Mouse (Mus musculus) CH12.LX (cell line): Measurements from ENCODE around the gene Glt1d1. TPM values are rescaled to one million over a fixed set of nuclear protein-coding genes. Genes with fewer than 3 reads are reported as not detected.
A peak's percentile ranks its signal among the peaks of the same experiment; 100 is the strongest.

Experiments used
- DNase-seq: peaks from one replicate; pipeline ENCODE4 v3.0.0-alpha.2; 2013; ENCODE audit errors: extremely low read depth
- H3K27ac ChIP-seq: 2 replicates; pipeline ENCODE4 v1.5.1; 2012; ENCODE audit warnings: low read depth, mild to moderate bottlenecking, control low read depth, moderate library complexity; ENCODE audit not compliant: insufficient read depth
- H3K27me3 ChIP-seq: replicated peaks from 2 replicates; pipeline ENCODE3; 2012; ENCODE audit warnings: inconsistent platforms
- H3K36me3 ChIP-seq, 2 experiments: replicated peaks in 1 of 2; 2 replicates each; pipeline versions ENCODE3 to v1.6.1; 2012; ENCODE audit warnings: inconsistent platforms in 1 of 2, low read length in 1 of 2, mild to moderate bottlenecking in 1 of 2, mixed read lengths in 1 of 2, moderate library complexity in 1 of 2; ENCODE audit not compliant: control insufficient read depth in 1 of 2, insufficient read depth in 1 of 2
- H3K4me1 ChIP-seq, 2 experiments: 2 replicates each; pipeline ENCODE4 v1.6.1; 2012; ENCODE audit warnings: inconsistent platforms in 1 of 2, moderate library complexity in 1 of 2; ENCODE audit not compliant: insufficient read depth in 2 of 2, control insufficient read depth in 1 of 2
- H3K4me2 ChIP-seq: 2 replicates; pipeline ENCODE4 v1.6.1; 2012; ENCODE audit warnings: low read depth, mild to moderate bottlenecking, control low read depth; ENCODE audit not compliant: poor library complexity, insufficient read depth, severe bottlenecking
- H3K4me3 ChIP-seq, 3 experiments: fragments of 150-350 bp in 1 of 3; sonication (generic) in 1 of 3; replicated peaks in 1 of 3; 2 replicates each; pipeline versions ENCODE3 to v1.5.1; 2011 to 2012; ENCODE audit warnings: low read depth in 2 of 3, low read length in 2 of 3, mild to moderate bottlenecking in 2 of 3, moderate library complexity in 2 of 3, control low read depth in 1 of 3, improper control_type of control experiment in 1 of 3, inconsistent platforms in 1 of 3, mixed read lengths in 1 of 3; ENCODE audit not compliant: poor library complexity in 1 of 3
- H3K79me2 ChIP-seq: replicated peaks from 2 replicates; pipeline ENCODE4 v1.6.1; 2012; ENCODE audit warnings: mild to moderate bottlenecking, moderate library complexity; ENCODE audit not compliant: control insufficient read depth, poor library complexity, insufficient read depth, severe bottlenecking; ENCODE audit errors: extremely low read depth
- H3K9ac ChIP-seq: 2 replicates; pipeline ENCODE4 v1.6.1; 2012; ENCODE audit warnings: low read depth, mild to moderate bottlenecking, control low read depth, moderate library complexity; ENCODE audit not compliant: insufficient read depth
- H3K9me3 ChIP-seq: replicated peaks from 2 replicates; pipeline ENCODE3; 2012; ENCODE audit warnings: low read length, inconsistent platforms, mixed read lengths
- CHD2 ChIP-seq: IDR thresholded peaks from 2 replicates; pipeline ENCODE4 v1.6.1; 2011; ENCODE audit warnings: low read length, improper control_type of control experiment
- ELF1 ChIP-seq: IDR thresholded peaks from 2 replicates; pipeline ENCODE4 v1.6.1; 2014; ENCODE audit warnings: low read depth, mild to moderate bottlenecking, inconsistent platforms, low read length, improper control_type of control experiment
- EP300 ChIP-seq: IDR thresholded peaks from 2 replicates; pipeline ENCODE4 v1.6.1; 2011; ENCODE audit warnings: low read length, improper control_type of control experiment
- ETS1 ChIP-seq: conservative IDR thresholded peaks from 2 replicates; pipeline ENCODE4 v1.6.1; 2012; ENCODE audit warnings: low read depth, mild to moderate bottlenecking, inconsistent platforms, low read length, improper control_type of control experiment, moderate library complexity
- GABPA ChIP-seq: IDR thresholded peaks from 2 replicates; pipeline ENCODE4 v1.6.1; 2012; ENCODE audit warnings: low read depth, low read length, improper control_type of control experiment, inconsistent platforms; ENCODE audit not compliant: insufficient replicate concordance
- KAT2A ChIP-seq: IDR thresholded peaks from 2 replicates; pipeline ENCODE4 v1.6.1; 2012; ENCODE audit warnings: low read length, improper control_type of control experiment, inconsistent platforms; ENCODE audit not compliant: insufficient replicate concordance
- MAFK ChIP-seq: IDR thresholded peaks from 2 replicates; pipeline ENCODE4 v1.6.1; 2011; ENCODE audit warnings: low read length, improper control_type of control experiment; ENCODE audit not compliant: insufficient replicate concordance
- MXI1 ChIP-seq: IDR thresholded peaks from 2 replicates; pipeline ENCODE4 v1.6.1; 2011; ENCODE audit warnings: mild to moderate bottlenecking, low read depth, low read length, improper control_type of control experiment
- NELFE ChIP-seq: IDR thresholded peaks from 2 replicates; pipeline ENCODE4 v1.6.1; 2011; ENCODE audit warnings: low read depth, low read length, improper control_type of control experiment
- NRF1 ChIP-seq: IDR thresholded peaks from 2 replicates; pipeline ENCODE4 v1.6.1; 2014; ENCODE audit warnings: low read depth, mild to moderate bottlenecking, inconsistent platforms, low read length, improper control_type of control experiment, moderate library complexity
- POLR2A ChIP-seq: IDR thresholded peaks from 2 replicates; pipeline ENCODE4 v1.6.1; 2011; ENCODE audit warnings: low read depth, mild to moderate bottlenecking, improper control_type of control experiment, low read length
- RCOR1 ChIP-seq: conservative IDR thresholded peaks from 2 replicates; pipeline ENCODE4 v1.6.1; 2012; ENCODE audit warnings: low read depth, mild to moderate bottlenecking, inconsistent platforms, low read length, improper control_type of control experiment
- USF1 ChIP-seq: IDR thresholded peaks from 2 replicates; pipeline ENCODE4 v1.6.1; 2014; ENCODE audit warnings: low read depth, mild to moderate bottlenecking, inconsistent platforms, low read length, improper control_type of control experiment
- USF2 ChIP-seq: conservative IDR thresholded peaks from 2 replicates; pipeline ENCODE4 v1.6.1; 2011; ENCODE audit warnings: low read depth, low read length, improper control_type of control experiment
- ZC3H11A ChIP-seq: IDR thresholded peaks from 2 replicates; pipeline ENCODE4 v1.6.1; 2012; ENCODE audit warnings: low read depth, mild to moderate bottlenecking, inconsistent platforms, low read length, improper control_type of control experiment
- ZKSCAN1 ChIP-seq: IDR thresholded peaks from 2 replicates; pipeline ENCODE4 v1.6.1; 2012; ENCODE audit warnings: low read depth, inconsistent platforms, low read length, improper control_type of control experiment, borderline replicate concordance
- ZMIZ1 ChIP-seq: IDR thresholded peaks from 2 replicates; pipeline ENCODE4 v1.6.1; 2012; ENCODE audit warnings: low read depth, mild to moderate bottlenecking, inconsistent platforms, low read length, improper control_type of control experiment
- dilution Hi-C: fragments of 300-500 bp; cut with MboI; formaldehyde crosslinking; loops from 2 replicates; pipeline ENCODE4 v1.14.3; 2020; ENCODE audit warnings: low sequenced_read_pairs; ENCODE audit not compliant: extremely low pct_unique_long_range_greater_than_20kb, extremely low pct_ligation_motif_present
- in situ Hi-C: fragments of 300-500 bp; cut with MboI; formaldehyde crosslinking; loops from 3 replicates; pipeline ENCODE4 v1.14.3; 2019; ENCODE audit warnings: low sequenced_read_pairs, low pct_ligation_motif_present, low pct_unique_long_range_greater_than_20kb, mixed read lengths
- polyA plus RNA-seq: library from polyadenylated mRNA; unstranded; fragments of >175 nt; gene quantifications from 2 replicates; pipeline ENCODE4 v1.2.1, GENCODE M21; 2012; ENCODE audit warnings: low read depth; ENCODE audit not compliant: insufficient read length
- total RNA-seq, 2 experiments: library from RNA; depleted of rRNA; stranded (reverse); fragments of 300-350 nt in 1 of 2; fragments of >200 nt in 1 of 2; gene quantifications; 2 replicates each; pipeline ENCODE4 v1.2.3; 2012 to 2014

Glt1d1 gene
- total and polyA plus RNA-seq, 3 experiments, result 0.21 to 0.25 TPM; not detected in 1

DNA sequence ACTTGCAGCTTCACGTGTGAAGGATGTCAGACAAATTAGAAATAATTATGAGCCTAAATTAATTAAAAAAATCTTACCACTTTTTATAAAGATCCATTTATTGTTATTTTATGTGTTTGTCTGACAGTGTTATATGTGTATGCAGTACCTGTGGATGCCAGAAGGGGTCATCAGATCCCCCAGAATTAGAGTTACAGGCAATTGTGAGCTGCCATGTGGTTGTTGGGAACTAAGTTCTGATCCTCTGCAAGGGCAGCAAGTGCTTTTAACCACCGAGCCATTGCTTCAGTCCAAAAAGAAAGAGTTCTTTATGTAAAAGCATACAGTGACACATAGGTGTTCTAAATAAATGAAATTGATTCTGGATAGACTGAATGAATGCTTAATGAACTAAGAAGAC, 45.5 kb downstream of the Glt1d1 start:
- no peak for TF ChIP-seq POLR2A
- TF ChIP-seq RCOR1, result no peak
- no peak for TF ChIP-seq USF1
- no peak for TF ChIP-seq MXI1
- TF ChIP-seq NELFE, result no peak
- TF ChIP-seq ETS1, result no peak
- TF ChIP-seq GABPA, result no peak
- no peak for TF ChIP-seq ZKSCAN1
- no peak for TF ChIP-seq KAT2A
- no peak for TF ChIP-seq CHD2
- no peak for TF ChIP-seq USF2
- no peak for TF ChIP-seq ZC3H11A
- no peak for TF ChIP-seq NRF1
- TF ChIP-seq EP300, result no peak
- no peaks in the 10 kb centered on the region for H3K4me1 ChIP-seq
- H3K4me2 ChIP-seq, result no peak overlapping the region
- no peak for DNase-seq
- H3K4me3 ChIP-seq, result no peak overlapping the region
- no peaks in the 10 kb centered on the region for H3K27me3 ChIP-seq
- no peak overlapping the region for H3K9ac ChIP-seq
- H3K36me3 ChIP-seq, result no peaks in the 10 kb centered on the region
- H3K9me3 ChIP-seq, result peaks cover 58% of the 10 kb centered on the region
- H3K79me2 ChIP-seq, result no peaks in the 10 kb centered on the region
- H3K27ac ChIP-seq, result no peak overlapping the region
- in situ Hi-C loops, result no loop called here
- dilution Hi-C loops, result no loop called here

DNA sequence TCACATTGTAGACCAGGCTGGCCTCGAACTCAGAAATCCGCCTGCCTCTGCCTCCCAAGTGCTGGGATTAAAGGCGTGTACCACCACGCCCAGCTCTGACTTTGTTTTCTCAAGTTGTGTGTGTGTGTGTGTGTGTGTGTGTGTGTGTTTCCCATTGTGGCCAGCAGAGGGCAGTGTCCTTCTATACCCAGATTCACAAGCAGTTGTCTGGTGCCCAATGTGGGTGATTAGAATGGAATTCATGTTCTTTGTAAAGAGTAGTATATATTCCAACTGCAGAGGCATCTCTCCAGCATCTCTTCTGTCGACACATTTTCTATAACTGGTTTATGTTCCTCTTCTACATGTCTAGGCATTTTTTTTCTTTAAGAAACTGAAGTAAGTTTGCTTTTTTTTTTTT, 46.4 kb downstream of the Glt1d1 start:
- dilution Hi-C loops, result no loop called here
- in situ Hi-C loops, result no loop called here
- H3K9me3 ChIP-seq, result peaks cover 57% of the 10 kb centered on the region

More for the DNA sequence above, 46.4 kb downstream of the Glt1d1 start:
- DNase-seq, result peak; percentile 2
- no peaks in the 10 kb centered on the region for H3K4me1 ChIP-seq
- H3K4me3 ChIP-seq, result no peak overlapping the region
- H3K36me3 ChIP-seq, result no peaks in the 10 kb centered on the region
- H3K79me2 ChIP-seq, result no peaks in the 10 kb centered on the region
- H3K27me3 ChIP-seq, result no peaks in the 10 kb centered on the region
- H3K4me2 ChIP-seq, result no peak overlapping the region
- no peak overlapping the region for H3K27ac ChIP-seq
- no peak overlapping the region for H3K9ac ChIP-seq
- no peak for TF ChIP-seq GABPA
- TF ChIP-seq ZMIZ1, result no peak
- TF ChIP-seq KAT2A, result no peak
- TF ChIP-seq MAFK, result no peak
- no peak for TF ChIP-seq ELF1
- no peak for TF ChIP-seq USF2
- TF ChIP-seq ZC3H11A, result no peak
